Mouse (Mus musculus): ENCODE data around the gene Olfr20. TPM values are rescaled to one million over a fixed set of nuclear protein-coding genes. Genes with fewer than 3 reads are reported as not detected.

The Olfr20 gene
- polyA plus RNA-seq, 1 experiment from 2014 or later = not detected

- Histone ChIP-seq H3K4me2 (replicated peaks) (no peak overlapping the region), H3K36me3 (no peaks in the 10 kb centered on the region), H3K9ac (no peak overlapping the region), H3K27me3 (no peaks in the 10 kb centered on the region), H3K27ac (no peak overlapping the region), H3K4me1 (no peaks in the 10 kb centered on the region), H3K9me3 (replicated peaks) (peaks cover 4% of the 10 kb centered on the region), H3K4me3 (no peak overlapping the region)
- 75% methylated on average over 4 of the region's 4 CpGs for WGBS
- no peak for ATAC-seq (ENCODE audit: low FRiP score)
Observed at GRCm38 (mm10) chr11:73395374-73395773, 44.8 kb downstream of the Olfr20 start.

GRCm38 (mm10) chr11:73399514-73399913 lies 48.9 kb downstream of the Olfr20 start, which contains the start of gene Olfr1:
Olfr1 (minus strand) TSS chr11:73399614.
- Histone ChIP-seq H3K27ac (no peak within 1 kb of the TSS), H3K9ac (no peak within 1 kb of the TSS), H3K9me3 (replicated peaks) (no peaks in the 10 kb centered on the region), H3K27me3 (no peaks in the 10 kb centered on the region), H3K4me1 (no peaks in the 10 kb centered on the region), H3K36me3 (no peaks in the 10 kb centered on the region), H3K4me3 (no peak within 1 kb of the TSS), H3K4me2 (replicated peaks) (no peak within 1 kb of the TSS)
- ATAC-seq (ENCODE audit: low FRiP score) = no peak

Other genes starting within 250 kb of the Olfr20 start
- 10.6 and 12.4 TPM in 2 replicates for gene Haspin, start 212.5 kb upstream of the Olfr20 start, polyA plus RNA-seq (2016; fragmentation: Nextera tagmentation; extraction: Ambion mirVana)
- gene P2rx5, start 190.4 kb upstream of the Olfr20 start, polyA plus RNA-seq (2016; fragmentation: Nextera tagmentation; extraction: Ambion mirVana) = 0.31 and 0.43 TPM in 2 replicates
- 110 and 111 TPM in 2 replicates for gene Emc6, start 173.7 kb upstream of the Olfr20 start, polyA plus RNA-seq (2016; fragmentation: Nextera tagmentation; extraction: Ambion mirVana)
- gene Tax1bp3, start 173.7 kb upstream of the Olfr20 start, polyA plus RNA-seq (2016; fragmentation: Nextera tagmentation; extraction: Ambion mirVana) = 204 and 205 TPM in 2 replicates
- 25.5 and 25.6 TPM in 2 replicates for gene Ctns, start 151.7 kb upstream of the Olfr20 start, polyA plus RNA-seq (2016; fragmentation: Nextera tagmentation; extraction: Ambion mirVana)
- 2.4 TPM in 2 replicates for gene Shpk, start 151.3 kb upstream of the Olfr20 start, polyA plus RNA-seq (2016; fragmentation: Nextera tagmentation; extraction: Ambion mirVana)
- gene Trpv1, start 116.5 kb upstream of the Olfr20 start, polyA plus RNA-seq (2016; fragmentation: Nextera tagmentation; extraction: Ambion mirVana) = 0.14 TPM in 1 of 2 replicates, not detected in the other
- 0.04 TPM in 1 of 2 replicates, not detected in the other for gene Trpv3, start 83.4 kb upstream of the Olfr20 start, polyA plus RNA-seq (2016; fragmentation: Nextera tagmentation; extraction: Ambion mirVana)
- gene Aspa, start 21.2 kb upstream of the Olfr20 start, polyA plus RNA-seq (2016; fragmentation: Nextera tagmentation; extraction: Ambion mirVana) = 0.27 and 0.70 TPM in 2 replicates
- gene Gm49340, start 21.0 kb upstream of the Olfr20 start, polyA plus RNA-seq (2016; fragmentation: Nextera tagmentation; extraction: Ambion mirVana) = not detected in 2 replicates
- gene Spata22, start 21.0 kb upstream of the Olfr20 start, polyA plus RNA-seq (2016; fragmentation: Nextera tagmentation; extraction: Ambion mirVana) = 0.18 TPM in 1 of 2 replicates, not detected in the other
- not detected in 2 replicates for gene Olfr376, start 20.5 kb downstream of the Olfr20 start, polyA plus RNA-seq (2016; fragmentation: Nextera tagmentation; extraction: Ambion mirVana)
- not detected in 2 replicates for gene Olfr1, start 48.8 kb downstream of the Olfr20 start, polyA plus RNA-seq (2016; fragmentation: Nextera tagmentation; extraction: Ambion mirVana)
- not detected in 2 replicates for gene Olfr378, start 77.7 kb downstream of the Olfr20 start, polyA plus RNA-seq (2016; fragmentation: Nextera tagmentation; extraction: Ambion mirVana)
- not detected in 2 replicates for gene Olfr380, start 106.7 kb downstream of the Olfr20 start, polyA plus RNA-seq (2016; fragmentation: Nextera tagmentation; extraction: Ambion mirVana)
- gene Olfr381, start 140.8 kb downstream of the Olfr20 start, polyA plus RNA-seq (2016; fragmentation: Nextera tagmentation; extraction: Ambion mirVana) = not detected in 2 replicates
- not detected in 2 replicates for gene Olfr382, start 166.4 kb downstream of the Olfr20 start, polyA plus RNA-seq (2016; fragmentation: Nextera tagmentation; extraction: Ambion mirVana)
- gene Olfr385, start 242.2 kb downstream of the Olfr20 start, polyA plus RNA-seq (2016; fragmentation: Nextera tagmentation; extraction: Ambion mirVana) = not detected in 2 replicates
- not detected in 2 replicates for gene Olfr384, start 247.8 kb downstream of the Olfr20 start, polyA plus RNA-seq (2016; fragmentation: Nextera tagmentation; extraction: Ambion mirVana)

All from hindbrain, embryonic 12.5 days (tissue).